ENCODE assay signal across 8 mouse cellular contexts in genomic region chr13:109992775-109993505, GRCm38 (mm10).
DNase-seq lines count a peak whose midpoint lies in the region; ATAC-seq lines count a peak whose summit lies in the region.

No protein-coding gene starts in this region.

- H3K36me3 ChIP-seq in hindbrain, embryonic 16.5 days (ENCODE audit: control insufficient read depth, insufficient read depth, low read length): no peaks in the 10 kb centered on the region
- H3K36me3 ChIP-seq in hindbrain, embryonic 10.5 days: no peaks in the 10 kb centered on the region
- H3K36me3 ChIP-seq in heart, embryonic 16.5 days (ENCODE audit: control insufficient read depth, insufficient read depth): no peaks in the 10 kb centered on the region
- H3K36me3 ChIP-seq in limb, embryonic 10.5 days: no peaks in the 10 kb centered on the region
- H3K36me3 ChIP-seq in stomach, embryonic 16.5 days (ENCODE audit: control insufficient read depth, insufficient read depth, low read length): no peaks in the 10 kb centered on the region

- no peaks in the 10 kb centered on the region for H3K4me1 ChIP-seq in hindbrain, embryonic 16.5 days (ENCODE audit: control insufficient read depth, insufficient read depth, low read depth, low read length)
- H3K4me1 ChIP-seq in hindbrain, embryonic 10.5 days (replicated peaks): no peaks in the 10 kb centered on the region
- H3K4me1 ChIP-seq in heart, embryonic 16.5 days (ENCODE audit: control insufficient read depth, insufficient read depth, low read length): peaks cover 20% of the 10 kb centered on the region
- H3K4me1 ChIP-seq in limb, embryonic 10.5 days: peaks cover 42% of the 10 kb centered on the region
- H3K4me1 ChIP-seq in stomach, embryonic 16.5 days (ENCODE audit: control insufficient read depth, insufficient read depth, low read length): peaks cover 10% of the 10 kb centered on the region; the same call in 1 of the 2 replicates

- H3K27ac ChIP-seq in hindbrain, embryonic 16.5 days (ENCODE audit: low read depth, low read length): no peak overlapping the region
- H3K27ac ChIP-seq in hindbrain, embryonic 10.5 days: no peak overlapping the region
- H3K27ac ChIP-seq in heart, embryonic 16.5 days (ENCODE audit: low read length): peak overlapping the region; percentile 5
- peak overlapping the region; percentile 61 for H3K27ac ChIP-seq in limb, embryonic 10.5 days
- H3K27ac ChIP-seq in stomach, embryonic 16.5 days (ENCODE audit: low read length): no peak overlapping the region

- H3K9me3 ChIP-seq in hindbrain, embryonic 16.5 days (ENCODE audit: control insufficient read depth, low read length): no peaks in the 10 kb centered on the region
- no peaks in the 10 kb centered on the region for H3K9me3 ChIP-seq in hindbrain, embryonic 10.5 days
- H3K9me3 ChIP-seq in heart, embryonic 16.5 days (replicated peaks; ENCODE audit: control insufficient read depth, low read length): no peaks in the 10 kb centered on the region
- no peaks in the 10 kb centered on the region for H3K9me3 ChIP-seq in limb, embryonic 10.5 days (replicated peaks)
- no peaks in the 10 kb centered on the region for H3K9me3 ChIP-seq in stomach, embryonic 16.5 days (replicated peaks; ENCODE audit: control insufficient read depth, low read length)

- H3K9ac ChIP-seq in hindbrain, embryonic 16.5 days (ENCODE audit: low read depth, low read length): no peak overlapping the region
- H3K9ac ChIP-seq in heart, embryonic 16.5 days (ENCODE audit: low read length): no peak overlapping the region
- no peak overlapping the region for H3K9ac ChIP-seq in stomach, embryonic 16.5 days (ENCODE audit: low read length)

- no peak for DNase-seq in hindbrain, embryonic 10.5 days (ENCODE audit: low spot score)
- DNase-seq in adrenal gland, adult (ENCODE audit: inconsistent age in 2 of 2, low spot score in 1 of 2): peak; percentile 86 to 96
- peak; percentile 27 for DNase-seq in embryo, embryonic 11.5 days (ENCODE audit: low read depth, low spot score)
- peak; percentile 58 for DNase-seq in limb, embryonic 10.5 days (ENCODE audit: low spot score)

- 66% methylated on average over 5 of the region's 5 CpGs for WGBS in hindbrain, embryonic 16.5 days
- WGBS in hindbrain, embryonic 10.5 days: 83% methylated on average over 5 of the region's 5 CpGs
- 24% methylated on average over 5 of the region's 5 CpGs for WGBS in heart, embryonic 16.5 days
- WGBS in limb, embryonic 10.5 days: 69% methylated on average over 5 of the region's 5 CpGs
- WGBS in stomach, embryonic 16.5 days: 48% methylated on average over 5 of the region's 5 CpGs

- no peaks in the 10 kb centered on the region for H3K27me3 ChIP-seq in hindbrain, embryonic 16.5 days (replicated peaks; ENCODE audit: control insufficient read depth, insufficient read depth, low read length)
- no peaks in the 10 kb centered on the region for H3K27me3 ChIP-seq in hindbrain, embryonic 10.5 days (ENCODE audit: insufficient read depth, poor library complexity, severe bottlenecking)
- no peaks in the 10 kb centered on the region for H3K27me3 ChIP-seq in heart, embryonic 16.5 days (ENCODE audit: control insufficient read depth, insufficient read depth, low read length)
- no peaks in the 10 kb centered on the region for H3K27me3 ChIP-seq in limb, embryonic 10.5 days (ENCODE audit: low read depth, poor library complexity, severe bottlenecking)
- H3K27me3 ChIP-seq in stomach, embryonic 16.5 days (ENCODE audit: control insufficient read depth, insufficient read depth, low read length): no peaks in the 10 kb centered on the region

- H3K4me3 ChIP-seq in hindbrain, embryonic 16.5 days (ENCODE audit: low read length): no peak overlapping the region
- H3K4me3 ChIP-seq in hindbrain, embryonic 10.5 days: no peak overlapping the region
- no peak overlapping the region for H3K4me3 ChIP-seq in heart, embryonic 16.5 days (ENCODE audit: low read length)
- no peak overlapping the region for H3K4me3 ChIP-seq in limb, embryonic 10.5 days
- H3K4me3 ChIP-seq in stomach, embryonic 16.5 days (replicated peaks; ENCODE audit: low read length): no peak overlapping the region

- peak; percentile 71; the same call in 1 of the 2 replicates for ATAC-seq in hindbrain, embryonic 16.5 days
- ATAC-seq in heart, embryonic 16.5 days (replicated peaks; ENCODE audit: extremely low read depth, insufficient read depth, low FRiP score): peak; percentile 85
- peak; percentile 64; the same call in 1 of the 2 replicates for ATAC-seq in stomach, embryonic 16.5 days (ENCODE audit: insufficient read depth, low FRiP score)
- no peak for ATAC-seq in CD4-positive, CD25-positive, alpha-beta regulatory T cell, adult 4 months

- H3K4me2 ChIP-seq in hindbrain, embryonic 16.5 days (ENCODE audit: low read length): no peak overlapping the region
- no peak overlapping the region for H3K4me2 ChIP-seq in heart, embryonic 16.5 days (ENCODE audit: low read depth, low read length)
- no peak overlapping the region for H3K4me2 ChIP-seq in stomach, embryonic 16.5 days (ENCODE audit: low read depth, low read length)

Comparison
In these comparisons a context has a peak if more than half of its experiments do, and no peak if none do; other contexts are left out.
1. H3K27ac ChIP-seq: peak in heart, embryonic 16.5 days (single experiment) and limb, embryonic 10.5 days (single experiment); none in hindbrain, embryonic 16.5 days (single experiment), hindbrain, embryonic 10.5 days (single experiment) and stomach, embryonic 16.5 days (single experiment).